Mouse (Mus musculus): ENCODE measurements around the gene Sult1d1.
"Not testable (repeated sequence)": the region's sequence is repeated elsewhere in the genome, so short reads cannot be mapped to it uniquely, and the experiment has no call there.

The Sult1d1 gene

GRCm38 (mm10) chr5:87568845-87569244 lies at the start of gene Sult1d1:
Gene Sult1d1 (minus strand): TSS chr5:87569027.
- no peak for DNase-seq

GRCm38 (mm10) chr5:87615128-87615390 lies 46.2 kb upstream of the Sult1d1 start:
- no peak for DNase-seq

GRCm38 (mm10) chr5:87614364-87615127 lies 45.7 kb upstream of the Sult1d1 start:
- no peak for DNase-seq

DNA sequence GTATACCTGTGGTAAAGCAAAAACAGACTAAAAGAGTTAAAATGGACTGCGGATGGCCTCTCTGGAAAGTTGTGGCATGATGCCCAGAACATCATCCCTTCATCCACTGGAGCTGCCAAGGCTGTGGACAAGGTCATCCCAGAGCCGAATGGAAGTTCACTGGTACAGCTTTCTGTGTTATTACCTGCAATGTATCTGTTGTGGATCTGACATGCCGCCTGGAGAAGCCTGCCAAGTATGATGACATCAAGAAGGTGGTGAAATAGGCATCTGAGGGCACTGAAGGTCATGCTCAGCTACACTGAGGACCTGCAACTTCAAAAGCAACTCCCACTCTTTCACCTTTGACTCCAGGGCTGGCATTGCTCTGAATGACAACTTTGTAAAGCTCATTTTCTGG lies 32.2 kb upstream of the Sult1d1 start:
- DNase-seq: no peak

- DNase-seq: no peak
Measured at GRCm38 (mm10) chr5:87597891-87598290, 29.1 kb upstream of the Sult1d1 start.

GRCm38 (mm10) chr5:87591494-87591893 lies 22.7 kb upstream of the Sult1d1 start, which contains the start of gene Sult1e1:
Gene Sult1e1 (minus strand): TSS chr5:87591594.
- no peak for DNase-seq

GRCm38 (mm10) chr5:87589916-87590315 lies 21.1 kb upstream of the Sult1d1 start:
- no peak for DNase-seq

GRCm38 (mm10) chr5:87580389-87580788 lies 11.6 kb upstream of the Sult1d1 start:
- no peak for DNase-seq

- DNase-seq: no peak
Measured at GRCm38 (mm10) chr5:87574174-87574573, 5.3 kb upstream of the Sult1d1 start.

DNA sequence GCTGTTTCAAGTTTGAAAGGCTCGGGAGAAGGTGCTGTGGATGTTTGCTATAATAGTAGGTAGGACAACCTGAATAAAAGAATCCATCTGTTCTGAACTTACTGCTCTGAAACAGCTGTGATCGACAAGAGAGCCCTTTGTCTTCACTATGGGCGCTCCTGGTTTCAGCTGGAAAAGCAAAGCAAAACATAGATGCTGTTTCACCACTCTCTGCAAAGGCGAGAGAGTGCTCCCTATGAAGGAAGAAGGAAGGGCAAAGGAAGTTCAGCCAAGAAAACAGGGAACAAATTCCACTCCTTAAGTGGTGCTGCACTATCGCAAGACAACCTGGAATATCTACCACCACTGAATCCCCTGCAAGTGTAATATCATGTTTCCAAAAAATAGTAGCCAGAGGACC lies 4.7 kb upstream of the Sult1d1 start:
- no peak for DNase-seq

DNA sequence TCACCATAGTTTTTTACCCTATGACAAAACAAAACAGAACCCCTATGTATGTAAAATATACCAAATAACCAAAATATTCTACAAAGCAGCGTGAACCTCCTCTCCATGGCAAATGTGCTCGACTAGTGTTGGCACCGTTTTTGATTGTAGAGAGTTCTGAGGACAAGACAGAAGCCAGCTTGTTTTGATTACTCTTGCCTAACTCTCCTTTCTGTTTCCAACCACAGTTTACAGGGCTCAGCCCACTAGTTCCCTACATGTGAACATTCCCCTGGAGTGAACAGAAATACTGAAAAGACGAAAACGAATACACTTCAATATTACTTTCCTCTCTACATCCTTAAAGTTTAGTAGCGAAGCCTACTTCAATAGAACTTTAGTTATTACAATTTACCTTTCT lies 4.0 kb upstream of the Sult1d1 start:
- no peak for DNase-seq

GRCm38 (mm10) chr5:87567306-87567705 lies 1.5 kb downstream of the Sult1d1 start:
- no peak for DNase-seq

GRCm38 (mm10) chr5:87562966-87563365 lies 5.9 kb downstream of the Sult1d1 start:
- no peak for DNase-seq

DNA sequence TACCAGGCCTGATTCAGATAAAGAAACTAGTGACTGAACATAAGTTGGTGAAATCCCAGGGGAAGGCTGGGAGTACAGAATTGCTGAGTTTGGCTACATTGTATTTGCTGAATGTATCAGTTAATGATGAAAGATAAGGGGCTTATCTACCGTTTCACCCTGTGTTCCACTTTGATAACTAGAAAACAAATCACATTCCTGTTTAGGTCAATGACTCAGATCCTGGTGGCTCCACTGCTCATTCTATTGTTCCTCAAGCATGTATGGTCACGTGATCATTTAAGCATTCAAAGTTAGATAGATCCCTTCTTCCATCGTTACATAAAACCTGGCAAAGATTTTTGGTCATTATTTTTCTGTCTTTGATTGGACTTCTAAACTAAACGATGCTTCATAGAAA lies 6.3 kb downstream of the Sult1d1 start:
- DNase-seq: no peak

DNA sequence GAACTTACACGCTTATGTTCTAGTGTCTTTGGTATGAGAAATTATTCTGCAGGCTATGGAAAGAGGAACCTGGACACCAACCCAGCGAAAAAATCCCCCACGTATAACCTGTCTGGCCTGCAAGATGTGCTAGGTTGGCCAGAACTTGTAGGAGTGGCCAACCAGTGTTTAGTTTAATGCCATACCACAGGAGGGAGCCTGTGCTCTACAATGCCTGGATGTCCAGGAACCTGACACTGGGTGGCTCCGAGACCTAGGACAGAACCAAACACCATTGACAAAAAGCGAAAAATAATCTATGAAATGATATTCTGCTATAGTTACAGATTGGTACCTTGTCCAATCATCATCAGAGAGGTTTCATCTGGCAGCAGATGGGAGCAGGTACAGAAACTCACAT lies 8.7 kb downstream of the Sult1d1 start:
- DNase-seq: no peak

DNA sequence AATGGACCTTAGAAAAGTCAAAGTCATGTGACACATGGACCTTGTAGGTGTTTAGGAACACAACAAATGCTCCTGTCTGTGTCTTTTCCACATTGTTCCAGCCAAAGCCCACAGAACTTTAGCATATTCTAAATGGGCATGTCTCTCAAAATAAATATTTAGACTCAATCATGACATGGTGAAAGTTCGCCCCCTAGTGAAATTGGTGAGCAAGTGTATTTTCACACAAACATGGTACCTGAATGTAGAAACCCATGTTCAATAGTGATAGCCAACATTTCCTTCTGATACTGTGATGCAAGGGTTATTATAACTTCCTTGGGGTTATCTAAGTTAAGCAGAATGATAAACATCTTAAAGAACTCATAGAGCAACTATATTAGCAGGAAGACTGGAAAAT lies 17.9 kb downstream of the Sult1d1 start:
- no peak for DNase-seq

- DNase-seq: no peak
Measured at GRCm38 (mm10) chr5:87538111-87538510, 30.7 kb downstream of the Sult1d1 start, which contains the start of gene Sult1b1. Gene Sult1b1 (minus strand): TSS chr5:87538195.

DNA sequence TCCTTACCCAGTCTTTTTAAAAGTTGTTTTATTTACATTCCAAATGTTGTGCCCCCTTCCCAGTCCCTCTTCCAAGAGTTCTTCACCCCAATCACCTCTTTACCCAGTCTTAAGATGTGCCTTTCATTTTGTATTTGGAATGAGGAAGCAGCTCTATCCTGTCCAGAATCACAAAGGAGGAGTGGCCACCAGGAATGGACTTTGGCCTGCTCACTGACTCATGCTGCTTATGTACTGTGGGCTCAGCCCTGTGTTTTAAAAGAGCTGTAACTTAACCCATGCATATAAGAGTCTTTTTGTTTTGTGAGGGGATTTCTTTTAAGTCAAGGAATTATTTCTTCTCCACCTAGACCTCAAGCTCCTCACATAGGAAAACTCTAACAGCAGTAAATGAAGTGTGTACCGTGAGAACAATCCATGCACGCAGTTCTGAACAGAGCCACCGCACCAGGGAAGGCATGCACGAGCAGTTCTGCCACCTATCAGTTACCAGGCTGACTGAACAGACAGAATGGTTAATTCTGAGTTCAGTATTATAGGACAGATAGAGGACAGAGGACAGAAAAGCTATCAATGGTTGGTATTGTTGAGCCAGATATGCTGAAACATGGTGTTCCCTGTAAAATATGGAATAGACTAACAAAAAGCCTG lies 32.7 kb downstream of the Sult1d1 start:
- DNase-seq: no peak

DNA sequence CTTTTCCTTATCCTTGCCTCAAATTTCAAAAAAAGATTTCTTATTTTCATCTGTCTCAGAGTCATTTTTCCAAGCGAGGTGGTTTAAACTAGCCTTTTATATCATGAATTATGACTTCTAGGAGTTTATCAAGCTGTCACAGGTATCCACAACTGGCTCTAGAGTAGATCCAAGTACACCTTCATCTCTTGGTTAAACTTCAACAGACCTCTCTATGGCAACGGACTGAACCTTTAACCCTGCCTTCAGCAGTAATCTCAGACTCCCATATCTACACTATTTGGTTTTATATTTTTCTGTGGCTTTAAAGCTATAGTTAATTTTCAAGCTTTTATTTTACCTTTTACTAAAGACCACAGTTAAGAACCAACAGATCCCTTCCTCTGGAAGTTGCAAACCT lies 36.5 kb downstream of the Sult1d1 start:
- DNase-seq: no peak

- DNase-seq: not testable (repeated sequence)
Measured at GRCm38 (mm10) chr5:87523561-87523960, 45.3 kb downstream of the Sult1d1 start.

DNA sequence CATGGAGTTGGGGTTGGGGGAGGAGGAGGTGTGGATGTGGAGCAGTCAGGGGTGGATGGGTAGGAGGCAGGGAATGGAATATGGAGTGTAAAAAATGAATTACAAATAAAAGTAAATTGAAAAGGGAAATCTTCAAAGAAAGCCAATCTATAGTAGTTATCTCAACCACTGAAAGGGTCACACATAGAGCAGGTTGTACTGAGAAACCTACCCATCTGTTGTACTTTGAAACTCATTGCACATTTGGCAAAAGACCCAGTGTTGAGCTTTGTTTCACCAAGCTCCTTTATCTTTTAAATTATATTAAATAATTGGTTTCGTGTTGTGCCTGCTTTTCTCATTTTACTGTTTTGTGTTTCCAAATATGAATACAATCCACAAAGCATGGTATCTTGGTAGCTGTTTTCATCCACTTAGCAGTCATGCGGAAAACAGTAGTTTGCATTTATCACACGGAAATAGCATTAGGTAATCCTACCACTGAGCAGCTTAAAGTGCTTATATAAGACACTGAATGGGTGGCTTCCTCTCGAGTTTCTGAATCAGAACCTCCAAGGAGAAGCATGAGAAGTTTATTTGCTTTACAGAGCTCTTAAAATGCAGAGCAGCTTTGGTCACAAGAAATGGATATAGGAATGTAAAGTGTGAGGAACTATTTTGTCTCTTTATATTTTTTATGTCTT lies 62.9 kb downstream of the Sult1d1 start:
- DNase-seq: no peak

Measured in thymus, postnatal 25 days (tissue).